Mouse (Mus musculus) heart, embryonic 14.5 days (tissue): ENCODE data around the gene Ethe1. TPM values are rescaled to one million over a fixed set of nuclear protein-coding genes. Genes with fewer than 3 reads are reported as not detected.

Experiments
- ATAC-seq: fragments of 200-750 bp; cut with Nextera tagmentation; 2 replicates; pipeline ENCODE4 v1.8.0; 2017; ENCODE audit warnings: low read depth, moderate TSS enrichment; ENCODE audit not compliant: insufficient number of reproducible peaks, insufficient read depth, low FRiP score
- H3K27ac ChIP-seq, 2 experiments: fragments of 200-500 bp in 1 of 2; fragments of 300-500 bp in 1 of 2; sonication (generic) in 1 of 2; replicated peaks in 1 of 2; 2 replicates each; pipeline ENCODE4 v1.5.1; 2012 to 2014; ENCODE audit warnings: low read depth in 2 of 2, low read length in 2 of 2, control low read depth in 1 of 2, mild to moderate bottlenecking in 1 of 2, mixed read lengths in 1 of 2; ENCODE audit not compliant: control insufficient read depth in 1 of 2, insufficient read depth in 1 of 2
- H3K27me3 ChIP-seq: fragments of 300-500 bp; sonication (generic); 2 replicates; pipeline ENCODE4 v1.6.1; 2014; ENCODE audit warnings: mild to moderate bottlenecking, low read length, control low read depth; ENCODE audit not compliant: control insufficient read depth, insufficient read depth
- H3K36me3 ChIP-seq: fragments of 300-500 bp; sonication (generic); 2 replicates; pipeline ENCODE4 v1.6.1; 2014; ENCODE audit warnings: mild to moderate bottlenecking, control low read depth, low read length, mixed read lengths; ENCODE audit not compliant: control insufficient read depth, insufficient read depth
- H3K4me1 ChIP-seq, 2 experiments: fragments of 200-500 bp in 1 of 2; fragments of 300-500 bp in 1 of 2; sonication (generic) in 1 of 2; 2 replicates each; pipeline ENCODE4 v1.6.1; 2012 to 2014; ENCODE audit warnings: low read length in 2 of 2, control low read depth in 1 of 2, mixed read lengths in 1 of 2; ENCODE audit not compliant: control insufficient read depth in 2 of 2, insufficient read depth in 2 of 2
- H3K4me2 ChIP-seq: fragments of 300-500 bp; sonication (generic); 2 replicates; pipeline ENCODE4 v1.6.1; 2014; ENCODE audit warnings: mild to moderate bottlenecking, low read length
- H3K4me3 ChIP-seq, 2 experiments: fragments of 200-500 bp in 1 of 2; fragments of 300-500 bp in 1 of 2; sonication (generic) in 1 of 2; 2 replicates each; pipeline ENCODE4 v1.5.1; 2012 to 2014; ENCODE audit warnings: low read length in 2 of 2, mild to moderate bottlenecking in 2 of 2, control low read depth in 1 of 2, low read depth in 1 of 2, moderate library complexity in 1 of 2; ENCODE audit not compliant: control insufficient read depth in 1 of 2, insufficient read depth in 1 of 2
- H3K9ac ChIP-seq: fragments of 300-500 bp; sonication (generic); 2 replicates; pipeline ENCODE4 v1.6.1; 2014; ENCODE audit warnings: mild to moderate bottlenecking, low read length
- H3K9me3 ChIP-seq: fragments of 300-500 bp; sonication (generic); 2 replicates; pipeline ENCODE4 v1.6.1; 2016; ENCODE audit warnings: low read length, control low read depth; ENCODE audit not compliant: control insufficient read depth
- WGBS: fragments of 180-500 bp; shearing (Covaris S2); extraction: QIAGEN DNeasy Blood & Tissue Kit; methylation state at CpG from one replicate; pipeline ENCODE4 v1.1.7; 2014; 5-methylcytosine and 5-hydroxymethylcytosine counted together
- polyA plus RNA-seq: library from polyadenylated mRNA; unstranded; fragments of >200 nt; fragmentation: Nextera tagmentation; extraction: Ambion mirVana; gene quantifications from 2 replicates; pipeline ENCODE4 v1.2.1, GENCODE M21; 2014

The Ethe1 gene
- polyA plus RNA-seq, 1 experiment from 2014 or later: 26.2 TPM

GRCm38 (mm10) chr7:24629672-24630071, 42.3 kb downstream of the Ethe1 start:
- ATAC-seq: no peak
- Histone ChIP-seq H3K36me3 (no peaks in the 10 kb centered on the region), H3K4me1 (no peaks in the 10 kb centered on the region)

DNA sequence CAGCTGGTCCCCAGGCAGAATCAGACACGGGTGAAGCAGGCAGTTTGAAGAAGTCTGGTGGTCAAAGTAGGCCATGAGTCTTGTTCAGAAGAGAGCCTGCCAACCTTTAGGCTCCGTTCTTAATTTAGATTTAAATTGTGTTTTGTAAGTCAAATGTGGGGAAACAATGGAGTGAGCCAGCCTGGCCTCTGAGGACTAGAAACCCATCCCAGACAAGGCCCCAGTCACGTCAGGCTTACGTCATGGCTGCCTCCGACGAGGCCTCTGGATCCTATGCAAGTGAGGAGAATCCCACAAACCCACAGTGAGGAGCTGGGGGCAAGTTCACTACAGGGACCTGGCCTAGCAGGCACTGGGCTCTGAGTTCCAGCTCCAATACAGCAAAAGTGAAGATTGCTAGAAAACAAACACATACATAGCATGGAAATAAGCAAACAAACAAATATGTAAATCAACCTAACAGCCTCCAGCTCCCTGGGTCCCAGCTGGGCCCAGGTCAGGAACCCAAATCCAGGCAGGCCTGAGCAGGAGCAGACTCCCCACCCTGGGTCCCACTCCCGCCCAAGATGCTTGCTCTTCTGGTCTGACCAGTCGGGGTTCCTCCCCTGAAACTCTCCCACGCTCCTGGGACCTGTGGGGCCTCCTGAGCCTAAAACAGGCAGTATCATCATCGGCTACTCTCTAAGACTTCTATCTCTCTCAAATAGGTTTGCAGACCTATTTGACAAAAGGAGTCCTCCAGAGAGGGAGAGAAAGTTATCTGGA, 43.0 kb downstream of the Ethe1 start:
- Histone ChIP-seq H3K4me1 (no peaks in the 10 kb centered on the region), H3K9ac (no peak overlapping the region), H3K9me3 (no peaks in the 10 kb centered on the region), H3K4me2 (no peak overlapping the region), H3K4me3 (no peak overlapping the region), H3K27me3 (no peaks in the 10 kb centered on the region), H3K36me3 (no peaks in the 10 kb centered on the region), H3K27ac (no peak overlapping the region)
- ATAC-seq: no peak
- 75% methylated on average over 10 of the region's 10 CpGs for WGBS

More at GRCm38 (mm10) chr7:24629672-24630071, 42.3 kb downstream of the Ethe1 start:
- no peaks in the 10 kb centered on the region for H3K9me3 ChIP-seq
- no peak overlapping the region for H3K4me3 ChIP-seq
- no peak overlapping the region for H3K9ac ChIP-seq
- H3K4me2 ChIP-seq: no peak overlapping the region
- no peaks in the 10 kb centered on the region for H3K27me3 ChIP-seq
- 78% methylated on average over 4 of the region's 4 CpGs for WGBS
- H3K27ac ChIP-seq: no peak overlapping the region

DNA sequence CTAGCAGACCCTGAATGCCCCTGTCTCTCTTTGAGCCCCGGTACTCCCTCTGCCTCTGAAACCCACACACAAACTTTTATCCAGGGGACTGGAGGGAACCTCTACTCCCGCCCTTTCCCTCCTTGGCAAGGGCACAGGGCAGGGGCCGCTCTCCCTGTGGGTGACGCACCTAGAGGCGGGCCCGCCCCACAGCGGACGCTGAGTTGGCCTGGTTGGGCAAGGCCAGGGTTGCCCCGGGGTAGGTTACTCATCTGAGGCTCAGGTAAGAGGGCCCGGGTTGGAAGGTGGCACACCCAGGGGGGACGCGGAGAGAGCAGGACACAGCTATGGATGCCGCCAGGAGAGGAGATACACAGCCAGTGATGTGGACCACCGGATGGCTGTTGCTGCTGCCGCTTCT, 48.9 kb downstream of the Ethe1 start, which contains the start of gene Lypd3:
Gene Lypd3, plus strand, starts transcription at position 287 of the 400 bp plus-strand sequence.
- H3K36me3 ChIP-seq: no peaks in the 10 kb centered on the region
- no peak within 1 kb of the TSS for H3K27ac ChIP-seq
- peaks cover 4 to 6% of the 10 kb centered on the region in 2 experiments; a peak in 3 of 4 replicates for H3K4me1 ChIP-seq
- no peak within 1 kb of the TSS for H3K9ac ChIP-seq
- WGBS: 21% methylated on average over 15 of the region's 15 CpGs
- no peaks in the 10 kb centered on the region for H3K9me3 ChIP-seq
- H3K4me3 ChIP-seq: no peak within 1 kb of the TSS
- H3K27me3 ChIP-seq: peaks cover 53% of the 10 kb centered on the region
- H3K4me2 ChIP-seq: no peak within 1 kb of the TSS
- ATAC-seq: no peak

GRCm38 (mm10) chr7:24637046-24637445, 49.7 kb downstream of the Ethe1 start:
- H3K36me3 ChIP-seq: no peaks in the 10 kb centered on the region
- peaks cover 58% of the 10 kb centered on the region for H3K27me3 ChIP-seq
- no peak overlapping the region for H3K4me3 ChIP-seq
- no peaks in the 10 kb centered on the region for H3K9me3 ChIP-seq
- no peak overlapping the region for H3K4me2 ChIP-seq
- H3K4me1 ChIP-seq: peaks cover 4 to 6% of the 10 kb centered on the region in 2 experiments; a peak in 3 of 4 replicates
- ATAC-seq: no peak
- no peak overlapping the region for H3K27ac ChIP-seq
- WGBS: 3% methylated on average over 18 of the region's 18 CpGs
- H3K9ac ChIP-seq: no peak overlapping the region

- H3K36me3 ChIP-seq: no peaks in the 10 kb centered on the region
- no peak overlapping the region for H3K27ac ChIP-seq
- peaks cover 62% of the 10 kb centered on the region for H3K27me3 ChIP-seq
- 4% methylated on average over 35 of the region's 35 CpGs for WGBS
- no peak for ATAC-seq
- no peaks in the 10 kb centered on the region for H3K9me3 ChIP-seq
- H3K4me2 ChIP-seq: peak overlapping the region; percentile 71
- peak overlapping the region; percentile 32; the same call in 1 of the 2 replicates for H3K9ac ChIP-seq
- peaks cover 4 to 6% of the 10 kb centered on the region in 2 experiments; a peak in 3 of 4 replicates for H3K4me1 ChIP-seq
- peak overlapping the region; percentile 27 to 36 for H3K4me3 ChIP-seq
Observed at GRCm38 (mm10) chr7:24638026-24638856, 50.9 kb downstream of the Ethe1 start.

- H3K9ac ChIP-seq: no peak overlapping the region
- no peak overlapping the region for H3K27ac ChIP-seq
- H3K4me3 ChIP-seq: no peak overlapping the region
- no peaks in the 10 kb centered on the region for H3K36me3 ChIP-seq
- H3K27me3 ChIP-seq: peaks cover 61% of the 10 kb centered on the region
- WGBS: 63% methylated on average over 13 of the region's 13 CpGs
- no peaks in the 10 kb centered on the region for H3K9me3 ChIP-seq
- no peak overlapping the region for H3K4me2 ChIP-seq
- no peak for ATAC-seq
- peaks cover 4 to 6% of the 10 kb centered on the region in 2 experiments; a peak in 3 of 4 replicates for H3K4me1 ChIP-seq
Observed at GRCm38 (mm10) chr7:24640450-24640849, 53.1 kb downstream of the Ethe1 start.

DNA sequence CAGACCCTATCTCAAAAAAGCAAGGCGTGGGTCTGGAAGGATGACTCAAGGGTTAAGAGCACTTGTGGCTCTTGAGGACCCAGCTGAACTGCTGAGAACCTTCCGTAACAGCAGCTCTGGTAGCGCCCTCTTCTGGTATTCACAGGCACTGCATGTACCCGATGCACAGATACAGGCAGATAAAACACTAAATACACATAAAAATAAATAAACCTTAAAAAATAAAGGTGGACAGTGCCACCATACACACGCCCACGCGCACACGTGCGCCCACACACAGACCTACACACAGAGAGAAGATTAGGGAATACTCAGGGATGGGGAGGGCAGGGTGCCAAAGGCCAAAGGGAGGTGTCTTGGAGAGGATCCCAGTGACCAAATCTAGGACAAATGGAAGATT, 55.1 kb downstream of the Ethe1 start:
- Histone ChIP-seq H3K4me2 (no peak overlapping the region), H3K4me1 (peaks cover 4 to 6% of the 10 kb centered on the region in 2 experiments; a peak in 3 of 4 replicates), H3K9ac (no peak overlapping the region), H3K4me3 (no peak overlapping the region), H3K9me3 (no peaks in the 10 kb centered on the region), H3K27me3 (peaks cover 41% of the 10 kb centered on the region), H3K36me3 (no peaks in the 10 kb centered on the region), H3K27ac (no peak overlapping the region)
- ATAC-seq: no peak
- WGBS: 8% methylated on average over 9 of the region's 9 CpGs
